Mouse (Mus musculus) CD4-positive, CD25-positive, alpha-beta regulatory T cell, adult 4 months (primary cell): ENCODE results near the gene Olfr1049. TPM values are rescaled to one million over a fixed set of nuclear protein-coding genes. Genes with fewer than 3 reads are reported as not detected.
"Not testable (repeated sequence)": the region's sequence is repeated elsewhere in the genome, so short reads cannot be mapped to it uniquely, and the experiment has no call there.

Experiments used
- ATAC-seq: one replicate; pipeline ENCODE4 v1.8.0; 2017
- polyA plus RNA-seq, 2 experiments: library from polyadenylated mRNA; unstranded; fragments of 100-300 nt; shearing (Covaris generic); gene quantifications; one replicate each; pipeline ENCODE4 v1.2.1; 2017

The Olfr1049 gene
- polyA plus RNA-seq: not detected

DNA sequence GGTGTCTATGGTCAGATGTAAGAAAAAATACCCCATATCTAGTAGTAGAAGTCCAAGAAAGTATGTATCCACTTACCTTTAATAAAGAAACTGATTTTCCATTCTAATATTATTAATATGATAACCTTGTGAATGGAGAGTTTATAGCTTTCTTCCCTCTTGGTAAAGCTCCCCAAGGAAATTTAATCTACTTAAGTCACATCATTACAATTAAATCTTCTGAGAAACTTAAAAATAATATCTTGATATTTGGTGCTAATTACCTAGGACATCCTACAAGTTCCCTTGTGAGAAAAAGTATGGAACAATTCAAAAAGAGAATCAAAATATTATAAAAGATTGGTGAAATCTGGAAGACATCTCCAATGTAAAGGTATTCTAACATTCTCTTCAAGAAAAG is at the start of gene Olfr1049:
Olfr1049 (minus strand) TSS at position 101 of the 400 bp plus-strand sequence.
- ATAC-seq: not testable (repeated sequence)

- no peak for ATAC-seq
These were observed 34.0 kb upstream of the Olfr1049 start, which contains the start of gene Olfr1052 for GRCm38 (mm10) chr2:86292155-86292554. Olfr1052 (plus strand) TSS chr2:86292455.

DNA sequence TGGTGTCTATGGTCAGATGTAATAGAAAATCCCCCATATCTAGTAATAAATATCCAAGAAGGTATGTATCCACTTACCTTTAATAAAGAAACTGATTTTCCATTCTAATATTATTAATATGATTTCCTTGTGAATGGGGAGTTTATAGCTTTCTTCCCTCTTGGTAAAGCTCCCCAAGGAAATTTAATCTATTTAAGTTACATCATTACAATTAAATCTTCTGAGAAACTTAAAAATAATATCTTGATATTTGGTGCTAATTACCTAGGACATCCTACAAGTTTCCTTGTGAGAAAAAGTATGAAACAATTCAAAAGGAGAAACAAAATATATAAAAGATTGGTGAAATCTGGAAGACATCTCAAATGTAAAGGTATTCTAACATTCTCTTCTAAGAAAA is 20.9 kb upstream of the Olfr1049 start, which contains the start of gene Olfr1051:
Olfr1051 (minus strand) TSS at position 101 of the 400 bp plus-strand sequence.
- not testable (repeated sequence) for ATAC-seq

- ATAC-seq: no peak
These were observed 17.9 kb downstream of the Olfr1049 start, which contains the start of gene Olfr1048 for GRCm38 (mm10) chr2:86240189-86240588. Olfr1048 (minus strand) TSS chr2:86240289.

- no peak for ATAC-seq
These were observed 26.8 kb downstream of the Olfr1049 start, which contains the start of gene Olfr1047 for GRCm38 (mm10) chr2:86231301-86231700. Olfr1047 (minus strand) TSS chr2:86231401.

- ATAC-seq: no peak
These were observed 38.9 kb downstream of the Olfr1049 start, which contains the start of gene Olfr1046 for GRCm38 (mm10) chr2:86219214-86219613. Olfr1046 (minus strand) TSS chr2:86219314.

Other genes with a start within 250 kb of the Olfr1049 start
- not detected for gene Olfr1033, start 237.7 kb downstream of the Olfr1049 start, polyA plus RNA-seq
- not detected for gene Olfr1034, start 212.5 kb downstream of the Olfr1049 start, polyA plus RNA-seq
- not detected for gene Olfr1036, start 184.3 kb downstream of the Olfr1049 start, polyA plus RNA-seq
- gene Olfr1037, start 170.9 kb downstream of the Olfr1049 start, polyA plus RNA-seq: not detected
- not detected for gene Olfr1039, start 122.4 kb downstream of the Olfr1049 start, polyA plus RNA-seq
- gene Olfr1040, start 111.6 kb downstream of the Olfr1049 start, polyA plus RNA-seq: not detected
- not detected for gene Olfr1042, start 96.5 kb downstream of the Olfr1049 start, polyA plus RNA-seq
- gene Olfr1043, start 90.8 kb downstream of the Olfr1049 start, polyA plus RNA-seq: not detected
- gene Olfr1044, start 80.5 kb downstream of the Olfr1049 start, polyA plus RNA-seq: not detected
- gene Olfr52, start 72.6 kb downstream of the Olfr1049 start, polyA plus RNA-seq: not detected
- gene Olfr1045, start 55.3 kb downstream of the Olfr1049 start, polyA plus RNA-seq: not detected
- gene Olfr1046, start 39.0 kb downstream of the Olfr1049 start, polyA plus RNA-seq: not detected
- not detected for gene Olfr1047, start 26.9 kb downstream of the Olfr1049 start, polyA plus RNA-seq
- gene Olfr1048, start 18.0 kb downstream of the Olfr1049 start, polyA plus RNA-seq: not detected
- not detected for gene Olfr1051, start 20.8 kb upstream of the Olfr1049 start, polyA plus RNA-seq
- under 1 TPM in 1 of 2 experiments, not detected in 1; 0.48 TPM for gene Olfr1052, start 34.1 kb upstream of the Olfr1049 start, polyA plus RNA-seq
- gene Olfr1053, start 57.0 kb upstream of the Olfr1049 start, polyA plus RNA-seq: not detected
- gene Olfr1054, start 77.1 kb upstream of the Olfr1049 start, polyA plus RNA-seq: not detected
- gene Olfr1055, start 92.0 kb upstream of the Olfr1049 start, polyA plus RNA-seq: not detected
- not detected for gene Olfr1056, start 104.1 kb upstream of the Olfr1049 start, polyA plus RNA-seq
- not detected for gene Olfr1057, start 120.1 kb upstream of the Olfr1049 start, polyA plus RNA-seq
- gene Olfr1058, start 130.2 kb upstream of the Olfr1049 start, polyA plus RNA-seq: not detected
- gene Olfr1061, start 155.7 kb upstream of the Olfr1049 start, polyA plus RNA-seq: not detected
- gene Olfr1062, start 168.4 kb upstream of the Olfr1049 start, polyA plus RNA-seq: not detected
- gene Olfr1065, start 192.3 kb upstream of the Olfr1049 start, polyA plus RNA-seq: not detected
- not detected for gene Olfr1066, start 197.9 kb upstream of the Olfr1049 start, polyA plus RNA-seq
- gene Olfr228, start 229.1 kb upstream of the Olfr1049 start, polyA plus RNA-seq: not detected